Mouse (Mus musculus) intestine, embryonic 15.5 days (tissue): ENCODE measurements around the gene Eps15. TPM values are rescaled to one million over a fixed set of nuclear protein-coding genes. Genes with fewer than 3 reads are reported as not detected.
A peak's percentile ranks its signal among the peaks of the same experiment; 100 is the strongest.
"Not testable (repeated sequence)": the region's sequence is repeated elsewhere in the genome, so short reads cannot be mapped to it uniquely, and the experiment has no call there.

Experiments
- ATAC-seq: fragments of 200-750 bp; cut with Nextera tagmentation; 2 replicates; pipeline ENCODE4 v1.8.0; 2017; ENCODE audit warnings: moderate TSS enrichment, moderate library complexity
- H3K27ac ChIP-seq: fragments of 300-500 bp; sonication (generic); 2 replicates; pipeline ENCODE4 v1.5.1; 2015; ENCODE audit warnings: mild to moderate bottlenecking, inconsistent platforms
- H3K27me3 ChIP-seq: fragments of 300-500 bp; sonication (generic); replicated peaks from 2 replicates; pipeline ENCODE4 v1.6.1; 2015; ENCODE audit warnings: inconsistent platforms
- H3K36me3 ChIP-seq: fragments of 300-500 bp; sonication (generic); 2 replicates; pipeline ENCODE4 v1.6.1; 2015; ENCODE audit warnings: inconsistent platforms
- H3K4me1 ChIP-seq: fragments of 300-500 bp; sonication (generic); replicated peaks from 2 replicates; pipeline ENCODE4 v1.6.1; 2015; ENCODE audit warnings: inconsistent platforms
- H3K4me2 ChIP-seq: fragments of 300-500 bp; sonication (generic); replicated peaks from 2 replicates; pipeline ENCODE4 v1.6.1; 2015; ENCODE audit warnings: mild to moderate bottlenecking, inconsistent platforms
- H3K4me3 ChIP-seq: fragments of 300-500 bp; sonication (generic); replicated peaks from 2 replicates; pipeline ENCODE4 v1.5.1; 2015; ENCODE audit warnings: inconsistent platforms
- H3K9ac ChIP-seq: fragments of 300-500 bp; sonication (generic); 2 replicates; pipeline ENCODE4 v1.6.1; 2015; ENCODE audit warnings: inconsistent platforms
- H3K9me3 ChIP-seq: fragments of 300-500 bp; sonication (generic); 2 replicates; pipeline ENCODE4 v1.6.1; 2016; ENCODE audit warnings: inconsistent platforms
- WGBS: fragments of 180-500 bp; shearing (Covaris S2); methylation state at CpG from one replicate; pipeline ENCODE4 v1.1.7; 2015; 5-methylcytosine and 5-hydroxymethylcytosine counted together
- polyA plus RNA-seq: library from polyadenylated mRNA; unstranded; fragments of >200 nt; fragmentation: Nextera tagmentation; extraction: Ambion mirVana; gene quantifications from 2 replicates; pipeline ENCODE4 v1.2.1, GENCODE M21; 2015

Gene Eps15
- polyA plus RNA-seq, 1 experiment from 2014 or later: 35.1 TPM

GRCm38 (mm10) chr4:109382457-109382856, 102.4 kb downstream of the Eps15 start:
- ATAC-seq: no peak
- H3K4me3 ChIP-seq: no peak overlapping the region
- WGBS: 86% methylated on average over 2 of the region's 2 CpGs
- no peaks in the 10 kb centered on the region for H3K9me3 ChIP-seq
- no peak overlapping the region for H3K27ac ChIP-seq
- H3K9ac ChIP-seq: no peak overlapping the region
- H3K4me1 ChIP-seq: no peaks in the 10 kb centered on the region
- H3K36me3 ChIP-seq: no peaks in the 10 kb centered on the region
- H3K27me3 ChIP-seq: no peaks in the 10 kb centered on the region
- no peak overlapping the region for H3K4me2 ChIP-seq

- H3K27me3 ChIP-seq: no peaks in the 10 kb centered on the region
- no peak overlapping the region for H3K4me2 ChIP-seq
- no peaks in the 10 kb centered on the region for H3K4me1 ChIP-seq
- H3K9ac ChIP-seq: no peak overlapping the region
- ATAC-seq: no peak
- no peak overlapping the region for H3K27ac ChIP-seq
- no peaks in the 10 kb centered on the region for H3K36me3 ChIP-seq
- no peaks in the 10 kb centered on the region for H3K9me3 ChIP-seq
- H3K4me3 ChIP-seq: no peak overlapping the region
- WGBS: 66% methylated on average over 4 of the region's 4 CpGs
These were observed 105.5 kb downstream of the Eps15 start for GRCm38 (mm10) chr4:109385599-109385998.

DNA sequence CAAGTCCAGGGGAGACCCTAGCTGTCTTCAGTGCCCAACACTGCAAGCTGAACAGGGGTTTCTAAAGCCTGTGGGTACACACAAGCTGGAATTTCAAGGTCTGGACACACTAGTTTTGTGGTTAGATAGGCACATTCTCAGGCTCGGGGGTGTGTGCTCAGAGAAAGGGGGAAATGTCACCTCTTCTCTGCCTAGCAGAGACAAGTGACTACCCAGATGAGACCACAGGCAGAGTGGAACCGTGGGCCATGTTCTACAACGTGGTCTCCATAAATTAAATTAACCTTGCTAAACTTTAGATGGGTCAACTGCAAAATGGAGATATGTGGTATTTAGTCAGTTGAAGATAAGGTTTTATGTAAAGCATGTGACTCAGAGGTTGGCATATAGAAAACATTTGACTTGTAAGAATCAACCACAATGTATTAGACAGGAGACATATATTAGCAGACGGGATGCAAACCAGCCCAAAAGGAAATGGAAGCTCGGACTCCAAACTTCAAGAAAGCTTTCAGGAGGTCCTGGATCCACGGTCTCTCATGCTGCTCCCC, 113.2 kb downstream of the Eps15 start:
- 69% methylated on average over 6 of the region's 6 CpGs for WGBS
- no peak overlapping the region for H3K4me2 ChIP-seq
- 0 out of 2 replicates have a peak, but pooled peaks have one; percentile 8 for ATAC-seq

DNA sequence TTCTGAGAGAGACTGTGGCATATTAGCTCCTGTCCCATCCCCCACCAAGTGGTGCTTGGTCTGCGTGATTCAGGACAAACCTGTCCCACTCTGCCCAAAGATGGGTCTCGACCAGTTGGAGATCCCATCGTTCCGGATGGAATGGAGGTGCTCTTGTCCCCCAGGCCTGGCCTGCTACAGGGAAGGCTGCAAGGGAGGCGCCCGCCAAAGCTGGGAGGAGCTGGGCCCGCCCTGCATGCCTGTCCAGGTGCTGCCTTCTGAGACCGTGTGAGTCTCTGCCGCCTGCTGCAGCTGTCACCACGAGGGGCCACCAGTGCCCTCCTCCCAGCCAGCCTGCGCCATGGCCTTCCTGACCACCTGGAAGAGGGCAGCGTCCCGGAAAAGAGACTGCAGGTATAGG, 113.8 kb downstream of the Eps15 start:
- H3K4me1 ChIP-seq: peaks cover 3% of the 10 kb centered on the region; the same call in 1 of the 2 replicates
- H3K9me3 ChIP-seq: no peaks in the 10 kb centered on the region
- no peaks in the 10 kb centered on the region for H3K36me3 ChIP-seq
- peak overlapping the region; percentile 19 for H3K4me3 ChIP-seq
- H3K4me2 ChIP-seq: peak overlapping the region; percentile 55
- 0 out of 2 replicates have a peak overlapping the region, but pooled peaks have one; percentile 1 for H3K9ac ChIP-seq
- WGBS: 10% methylated on average over 13 of the region's 13 CpGs
- no peak overlapping the region for H3K27ac ChIP-seq
- peak; percentile 94 for ATAC-seq
- H3K27me3 ChIP-seq: no peaks in the 10 kb centered on the region

More for the DNA sequence above, 113.2 kb downstream of the Eps15 start:
- Histone ChIP-seq H3K4me3 (no peak overlapping the region), H3K27ac (no peak overlapping the region), H3K4me1 (peaks cover 3% of the 10 kb centered on the region; the same call in 1 of the 2 replicates), H3K36me3 (no peaks in the 10 kb centered on the region), H3K9ac (no peak overlapping the region), H3K9me3 (no peaks in the 10 kb centered on the region), H3K27me3 (no peaks in the 10 kb centered on the region)

DNA sequence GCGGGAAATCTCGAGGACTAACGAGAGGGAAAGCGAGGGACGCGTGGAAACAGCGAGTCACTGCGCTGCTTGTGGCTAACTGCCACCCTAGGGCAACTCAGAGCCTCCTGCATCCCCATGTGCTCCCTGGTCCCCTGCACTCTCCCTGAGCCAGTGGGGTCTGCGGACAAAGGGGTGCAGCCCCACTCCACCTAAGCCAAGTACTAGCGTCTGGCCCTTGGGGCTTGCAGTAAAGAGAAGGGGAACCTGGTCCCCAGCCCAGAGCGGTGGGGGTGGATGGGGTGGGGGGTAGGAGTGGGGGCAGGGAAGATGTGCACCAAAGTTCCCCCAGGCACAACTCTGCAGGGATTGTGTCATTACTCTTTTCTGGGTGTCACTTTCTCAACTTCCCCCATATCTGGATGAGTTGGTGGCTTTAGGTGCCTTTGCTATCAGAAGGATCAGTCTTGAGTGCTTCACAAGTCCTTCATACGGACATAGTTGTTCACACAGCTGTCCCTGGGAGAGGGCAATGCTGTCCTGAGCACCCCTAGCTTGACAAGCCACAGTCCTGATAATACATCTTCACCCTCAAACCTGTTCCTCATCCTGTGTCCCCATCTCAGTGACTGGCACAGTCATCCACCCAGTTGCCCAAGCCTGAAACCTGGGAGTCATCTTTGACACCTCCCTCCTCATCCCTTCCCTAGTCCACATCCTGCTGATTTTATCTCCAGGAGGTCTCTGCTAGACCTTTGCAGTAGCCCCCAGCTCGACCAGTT, 114.4 kb downstream of the Eps15 start:
- ATAC-seq: peak; percentile 71
- H3K4me2 ChIP-seq: peak overlapping the region; percentile 55
- peaks cover 3% of the 10 kb centered on the region; the same call in 1 of the 2 replicates for H3K4me1 ChIP-seq
- no peak overlapping the region for H3K27ac ChIP-seq
- peak overlapping the region; percentile 19 for H3K4me3 ChIP-seq
- H3K27me3 ChIP-seq: no peaks in the 10 kb centered on the region
- WGBS: 22% methylated on average over 13 of the region's 13 CpGs
- no peaks in the 10 kb centered on the region for H3K36me3 ChIP-seq
- H3K9me3 ChIP-seq: no peaks in the 10 kb centered on the region
- H3K9ac ChIP-seq: 0 out of 2 replicates have a peak overlapping the region, but pooled peaks have one; percentile 1

- Histone ChIP-seq H3K36me3 (no peaks in the 10 kb centered on the region), H3K4me1 (peaks cover 5% of the 10 kb centered on the region; the same call in 1 of the 2 replicates), H3K27ac (no peak overlapping the region), H3K4me3 (no peak overlapping the region), H3K4me2 (no peak overlapping the region), H3K9me3 (no peaks in the 10 kb centered on the region), H3K27me3 (no peaks in the 10 kb centered on the region), H3K9ac (no peak overlapping the region)
- WGBS: 71% methylated on average over 10 of the region's 10 CpGs
- ATAC-seq: no peak
These were observed 120.4 kb downstream of the Eps15 start for GRCm38 (mm10) chr4:109400366-109400980.

DNA sequence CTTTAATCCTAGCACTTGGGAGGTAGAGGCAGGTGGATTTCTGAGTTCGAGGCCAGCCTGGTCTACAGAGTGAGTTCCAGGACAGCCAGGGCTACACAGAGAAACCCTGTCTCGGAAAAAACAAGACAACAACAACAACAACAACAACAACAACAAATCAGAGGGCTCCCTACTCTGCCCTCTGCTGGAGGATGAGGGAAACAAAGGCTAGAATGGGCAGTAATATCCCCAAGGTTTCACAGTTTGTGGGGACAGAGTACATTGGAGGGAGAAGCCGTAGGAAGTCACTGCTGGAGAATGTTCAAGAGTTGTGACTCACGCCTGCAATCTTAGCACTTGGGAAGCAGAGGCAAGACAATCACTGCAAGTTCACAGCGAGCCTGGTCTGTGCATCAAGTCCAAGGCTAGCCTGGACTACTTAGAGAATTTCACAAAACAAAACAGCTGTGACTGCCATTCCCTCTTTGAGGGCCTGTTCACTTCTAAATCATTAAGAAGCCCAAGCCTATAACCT, 121.2 kb downstream of the Eps15 start:
- peaks cover 13% of the 10 kb centered on the region; the same call in 1 of the 2 replicates for H3K4me1 ChIP-seq
- H3K27ac ChIP-seq: no peak overlapping the region
- no peaks in the 10 kb centered on the region for H3K9me3 ChIP-seq
- 69% methylated on average over 5 of the region's 5 CpGs for WGBS
- H3K4me3 ChIP-seq: no peak overlapping the region
- H3K36me3 ChIP-seq: no peaks in the 10 kb centered on the region
- no peak overlapping the region for H3K4me2 ChIP-seq
- no peak for ATAC-seq
- H3K9ac ChIP-seq: no peak overlapping the region
- H3K27me3 ChIP-seq: no peaks in the 10 kb centered on the region

DNA sequence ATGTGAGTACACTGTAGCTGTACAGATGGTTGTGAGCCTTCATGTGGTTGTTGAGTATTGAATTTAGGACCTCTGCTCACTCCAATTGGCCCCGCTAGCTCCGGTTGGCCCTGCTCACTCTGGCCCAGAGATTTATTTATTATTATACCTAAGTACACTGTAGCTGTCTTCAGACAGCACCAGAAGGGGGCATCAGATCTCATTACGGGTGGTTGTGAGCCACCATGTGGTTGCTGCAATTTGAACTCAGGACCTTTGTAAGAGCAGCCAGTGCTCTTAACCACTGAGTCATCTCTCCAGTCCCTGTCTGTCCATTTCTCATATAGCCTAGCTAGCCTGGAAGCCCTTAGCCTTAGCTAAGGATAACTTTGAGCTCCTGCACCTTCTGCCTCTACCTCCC, 124.8 kb downstream of the Eps15 start:
- not testable (repeated sequence) for H3K27me3 ChIP-seq, H3K9me3 ChIP-seq, H3K36me3 ChIP-seq, ATAC-seq, H3K27ac ChIP-seq
- 0 out of 2 replicates have a peak overlapping the region, but pooled peaks have one; percentile 21 for H3K9ac ChIP-seq
- H3K4me1 ChIP-seq: peaks cover 24% of the 10 kb centered on the region
- H3K4me2 ChIP-seq: peak overlapping the region; percentile 96; the same call in 1 of the 2 replicates
- WGBS: 85% methylated on average over 3 of the region's 3 CpGs
- peak overlapping the region; percentile 54 for H3K4me3 ChIP-seq

DNA sequence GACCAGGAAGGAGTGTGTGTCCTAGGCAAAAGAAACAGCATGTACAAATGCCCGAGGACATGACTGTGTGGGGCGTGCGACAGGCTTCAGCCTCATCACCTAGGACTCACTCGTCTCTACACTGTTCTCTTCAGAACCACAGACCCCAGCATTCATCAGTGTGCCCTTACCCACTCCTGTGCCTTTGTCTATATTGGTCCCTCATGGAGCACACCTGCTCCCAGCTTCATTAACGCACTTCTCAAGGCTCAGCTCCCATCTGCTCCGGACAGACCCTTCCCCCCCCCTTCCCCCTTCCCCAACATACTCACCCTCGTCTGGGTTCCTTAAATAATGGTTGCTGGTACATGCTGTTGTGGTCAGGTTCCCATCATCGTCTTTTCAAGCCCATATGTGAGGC, 125.3 kb downstream of the Eps15 start:
- Histone ChIP-seq H3K27me3 (no peaks in the 10 kb centered on the region), H3K4me1 (peaks cover 24% of the 10 kb centered on the region), H3K4me3 (peak overlapping the region; percentile 54), H3K9me3 (no peaks in the 10 kb centered on the region), H3K9ac (peak overlapping the region; percentile 21; the same call in 1 of the 2 replicates), H3K27ac (peak overlapping the region; percentile 81), H3K4me2 (peak overlapping the region; percentile 96), H3K36me3 (no peaks in the 10 kb centered on the region)
- WGBS: 63% methylated on average over 8 of the region's 8 CpGs
- no peak for ATAC-seq

- H3K27ac ChIP-seq: peak overlapping the region; percentile 81
These were observed 126.0 kb downstream of the Eps15 start for GRCm38 (mm10) chr4:109406054-109406485.

DNA sequence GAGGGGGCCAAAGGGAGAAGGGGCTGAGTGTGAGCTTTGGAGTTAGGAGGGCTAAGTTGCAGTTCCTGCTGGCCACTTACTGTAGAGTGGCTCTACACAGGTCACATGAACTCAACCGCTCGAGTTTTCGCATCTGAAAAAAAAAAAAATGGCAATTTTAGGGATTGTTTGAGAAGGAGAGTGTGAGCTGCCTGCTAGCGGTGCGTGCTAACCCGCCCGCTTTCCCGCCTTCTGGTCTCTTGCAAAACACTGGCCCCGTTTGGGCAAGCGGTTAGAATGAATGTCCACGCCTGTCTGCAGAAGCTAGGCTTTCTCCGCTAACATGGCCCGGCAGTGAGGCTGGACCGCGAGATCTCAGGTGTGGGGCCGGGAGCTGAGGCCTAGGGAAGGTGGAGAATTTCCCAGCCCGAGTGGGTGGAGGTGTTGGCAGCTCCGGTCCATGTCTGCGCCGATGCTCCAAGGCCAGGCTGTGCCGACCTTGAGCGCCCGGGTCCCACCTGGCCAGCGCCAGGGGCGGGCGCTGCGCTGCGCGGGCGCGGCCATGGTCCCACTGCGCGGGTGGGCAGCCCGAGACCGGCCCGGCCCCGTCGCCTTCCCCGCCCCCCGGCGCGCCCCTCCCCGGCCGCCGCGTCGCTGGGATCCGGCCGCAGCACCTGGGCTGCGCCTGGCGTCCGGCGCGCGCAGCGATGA, 126.6 kb downstream of the Eps15 start, which contains the start of gene Ttc39a:
Ttc39a (plus strand) TSS at position 138 of the 690 bp plus-strand sequence.
- WGBS: under 1% methylated on average over 39 of the region's 56 CpGs
- H3K27me3 ChIP-seq: no peaks in the 10 kb centered on the region
- peak; percentile 64 for ATAC-seq
- H3K36me3 ChIP-seq: no peaks in the 10 kb centered on the region
- peaks cover 24% of the 10 kb centered on the region for H3K4me1 ChIP-seq
- H3K27ac ChIP-seq: peak within 1 kb of the TSS; percentile 81
- peak within 1 kb of the TSS; percentile 64 for H3K9ac ChIP-seq
- no peaks in the 10 kb centered on the region for H3K9me3 ChIP-seq
- peak within 1 kb of the TSS; percentile 54 for H3K4me3 ChIP-seq
- H3K4me2 ChIP-seq: peak within 1 kb of the TSS; percentile 96

More at GRCm38 (mm10) chr4:109406054-109406485, 126.0 kb downstream of the Eps15 start:
- ATAC-seq: peak; percentile 91
- peaks cover 24% of the 10 kb centered on the region for H3K4me1 ChIP-seq
- no peaks in the 10 kb centered on the region for H3K9me3 ChIP-seq
- peak overlapping the region; percentile 54 for H3K4me3 ChIP-seq
- no peaks in the 10 kb centered on the region for H3K27me3 ChIP-seq
- H3K9ac ChIP-seq: peak overlapping the region; percentile 64
- 2% methylated on average over 3 of the region's 3 CpGs for WGBS
- no peaks in the 10 kb centered on the region for H3K36me3 ChIP-seq
- peak overlapping the region; percentile 96 for H3K4me2 ChIP-seq
